Mouse (Mus musculus) regulatory T cell (primary cell): ENCODE measurements around the gene Rps9.
"Not testable (repeated sequence)": the region's sequence is repeated elsewhere in the genome, so short reads cannot be mapped to it uniquely, and the experiment has no call there.

Source experiments
- in situ Hi-C: fragments of 300-600 bp; cut with MboI, MseI; formaldehyde crosslinking; loops from one replicate; pipeline ENCODE4 v1.15.1; 2025; ENCODE audit warnings: high pct_unique_total_duplicates

The Rps9 gene

DNA sequence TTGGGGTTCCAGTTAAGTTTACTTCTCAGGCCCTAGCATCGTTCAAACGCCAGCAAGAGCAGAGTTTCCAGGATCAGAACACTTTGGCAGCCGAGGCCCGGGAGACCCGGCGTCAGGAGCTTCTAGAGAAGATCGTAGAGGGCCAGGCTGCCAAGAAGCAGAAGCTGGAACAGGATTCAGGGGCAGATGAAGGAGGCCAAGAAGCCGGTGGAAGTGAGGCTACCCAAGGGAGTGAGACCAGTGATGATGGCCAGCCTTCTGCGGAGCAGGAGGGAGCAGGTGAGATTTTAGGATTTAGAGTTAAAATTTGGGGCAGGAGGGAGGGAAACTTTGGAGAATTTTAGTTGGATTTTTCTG, 8.9 kb upstream of the Rps9 start:
- in situ Hi-C loops = not testable (repeated sequence)

DNA sequence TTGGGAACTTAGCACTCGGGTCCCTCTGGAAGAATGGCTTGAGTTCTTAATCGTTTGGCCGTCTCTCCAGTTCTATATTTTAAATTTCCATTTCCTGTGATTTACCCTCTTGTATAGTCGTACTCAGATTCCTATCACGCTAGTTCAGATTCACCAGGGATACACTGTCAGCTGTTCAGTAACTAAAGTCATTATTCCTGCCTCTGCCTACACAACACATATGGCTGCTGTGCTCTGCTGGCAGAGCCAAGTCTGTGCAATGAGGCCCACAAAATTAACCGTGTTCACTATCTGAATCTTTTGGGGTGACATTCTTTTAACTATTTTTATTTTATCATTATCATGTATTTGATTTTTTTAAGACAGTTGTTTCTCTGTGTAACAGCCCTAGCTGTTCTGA, 5.3 kb upstream of the Rps9 start:
- in situ Hi-C loops = no loop called here

DNA sequence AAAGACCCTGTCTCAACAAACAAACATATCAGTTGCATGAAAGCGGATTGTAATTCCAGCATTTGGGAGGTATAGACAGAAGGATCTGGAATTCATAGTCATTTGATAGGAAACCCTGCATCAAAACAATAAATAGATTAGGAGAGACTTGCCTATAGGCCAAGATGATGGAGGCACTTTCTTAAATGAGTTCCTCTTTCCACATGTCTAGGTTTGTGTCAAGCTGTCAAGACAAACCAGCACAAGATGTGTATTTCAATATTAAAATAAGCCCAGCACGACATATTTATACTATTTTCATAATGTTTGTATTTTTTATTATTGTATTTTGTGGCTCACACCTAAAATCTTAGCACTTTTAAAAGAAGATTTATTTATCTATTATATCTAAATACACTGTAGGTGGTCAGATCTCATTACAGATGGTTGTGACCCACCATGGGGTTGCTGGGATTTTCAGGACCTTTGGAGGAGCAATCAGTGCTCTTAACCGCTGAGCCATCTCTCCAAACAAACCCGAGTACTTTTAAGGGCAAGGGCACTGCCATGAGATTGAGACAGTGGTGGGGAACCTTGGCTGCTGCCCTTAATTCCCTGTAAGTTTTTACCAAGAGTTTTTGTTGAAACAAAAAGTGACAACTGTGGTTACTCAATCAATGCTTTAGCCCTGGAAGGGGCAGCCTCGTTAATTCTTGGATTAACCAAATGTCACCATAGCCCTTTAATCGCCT, 480 bp upstream of the Rps9 start:
- in situ Hi-C loops = loop anchor here (5.0 to 10.0 kb wide), 2 partner anchors 71 to 441 kb away; no protein-coding TSS in a partner anchor

DNA sequence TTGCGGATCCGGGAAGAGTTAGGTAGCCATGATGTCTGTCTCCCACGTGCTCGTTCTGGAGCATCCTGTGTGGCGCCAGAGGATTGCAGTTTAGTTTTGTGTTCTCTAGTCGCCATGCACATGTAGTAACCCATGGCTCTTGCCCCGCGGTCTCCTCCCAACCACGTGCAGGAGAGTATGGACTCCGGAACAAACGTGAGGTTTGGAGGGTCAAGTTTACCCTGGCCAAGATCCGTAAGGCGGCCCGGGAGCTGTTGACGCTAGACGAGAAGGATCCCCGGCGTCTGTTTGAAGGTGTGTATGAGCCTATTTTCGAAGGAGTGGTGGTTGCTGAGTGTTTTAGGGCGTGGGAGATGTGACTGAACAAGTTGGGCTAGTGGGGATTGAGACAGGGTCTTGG, 682 bp downstream of the Rps9 start:
- in situ Hi-C loops = loop anchor here (5.0 to 10.0 kb wide), 2 partner anchors 72 to 440 kb away; no protein-coding TSS in a partner anchor

DNA sequence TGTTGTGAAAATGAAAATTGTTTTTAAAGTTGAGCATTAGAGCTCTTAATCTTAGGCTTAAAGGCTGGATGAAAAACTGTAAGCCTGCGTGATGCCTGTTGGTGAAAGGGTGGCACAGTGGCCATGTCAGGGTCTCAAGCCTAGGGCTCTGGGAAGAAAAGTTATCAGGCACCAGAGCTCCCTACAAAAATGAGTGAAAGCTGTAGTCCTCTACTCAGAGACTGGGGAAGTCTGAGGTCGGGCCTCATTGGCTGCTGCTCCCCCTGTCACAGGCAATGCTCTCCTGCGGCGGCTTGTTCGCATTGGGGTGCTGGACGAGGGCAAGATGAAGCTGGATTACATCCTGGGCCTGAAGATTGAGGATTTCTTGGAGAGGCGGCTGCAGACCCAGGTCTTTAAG, 1.7 kb downstream of the Rps9 start:
- in situ Hi-C loops = loop anchor here (10.0 kb wide), 1 partner anchor 439 kb away; no protein-coding TSS in a partner anchor

DNA sequence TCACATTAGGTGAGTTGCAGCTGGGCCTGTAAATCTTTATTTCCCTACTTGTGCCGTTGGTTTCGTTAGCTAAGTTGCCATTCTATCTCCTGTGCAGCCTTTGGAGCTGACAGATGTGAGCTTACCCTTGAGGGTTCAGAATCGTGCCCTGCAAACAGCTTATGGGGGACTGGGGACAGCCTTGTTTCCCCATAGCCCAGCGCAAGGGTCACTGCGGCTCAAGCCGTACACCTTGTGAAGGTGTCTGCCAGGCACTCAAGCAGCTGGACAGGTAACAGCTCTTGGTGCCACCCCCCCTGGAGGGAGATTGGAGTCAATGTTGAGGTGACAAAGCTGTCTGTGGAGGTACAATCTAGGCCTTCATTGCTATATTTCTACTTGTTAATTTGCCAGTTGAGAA, 2.1 kb downstream of the Rps9 start:
- in situ Hi-C loops = loop anchor here (10.0 kb wide), 1 partner anchor 439 kb away; no protein-coding TSS in a partner anchor

DNA sequence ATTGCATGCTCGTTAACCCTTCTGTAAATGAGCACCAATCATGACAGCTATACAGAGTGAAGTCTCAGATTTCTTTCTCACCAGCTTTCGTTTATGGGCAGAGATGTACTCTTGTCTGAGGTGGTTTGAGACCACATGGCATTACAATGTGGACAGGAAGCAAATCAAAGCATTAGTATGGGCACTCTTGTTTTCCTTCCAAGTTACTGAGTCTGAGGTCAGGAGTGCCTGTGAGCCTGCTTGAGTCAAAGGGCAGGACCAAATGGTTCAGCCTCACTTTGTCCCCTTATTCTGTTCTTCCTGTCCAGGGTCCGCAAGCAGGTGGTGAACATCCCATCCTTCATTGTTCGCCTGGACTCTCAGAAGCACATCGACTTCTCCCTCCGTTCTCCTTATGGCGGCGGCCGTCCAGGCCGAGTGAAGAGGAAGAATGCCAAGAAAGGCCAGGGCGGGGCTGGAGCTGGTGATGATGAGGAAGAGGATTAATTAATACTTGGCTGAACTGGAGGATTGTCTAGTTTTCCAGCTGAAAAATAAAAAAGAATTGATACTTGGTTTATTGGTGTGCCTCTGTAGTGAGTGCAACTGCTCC, 2.6 kb downstream of the Rps9 start:
- in situ Hi-C loops = loop anchor here (10.0 kb wide), 1 partner anchor 438 kb away; no protein-coding TSS in a partner anchor

DNA sequence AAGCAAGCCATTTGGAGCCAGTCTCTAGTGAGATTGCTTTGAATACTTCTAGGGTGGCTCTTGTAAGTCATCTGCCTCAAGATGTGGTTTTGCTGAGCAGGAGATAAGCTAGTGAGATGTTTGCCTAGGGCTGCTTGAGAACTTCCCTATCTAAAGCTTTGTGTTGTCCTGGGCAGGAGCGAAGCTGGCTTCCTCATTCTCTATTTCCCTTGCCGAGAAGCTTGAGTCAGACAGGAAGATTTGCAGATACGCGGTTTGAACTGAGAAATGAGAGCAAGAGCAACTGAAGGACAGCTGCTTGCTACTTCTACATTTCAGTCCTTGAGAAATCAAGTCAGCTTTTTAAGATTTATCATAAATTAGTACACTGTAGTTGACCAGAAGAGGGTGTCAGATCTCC, 3.2 kb downstream of the Rps9 start:
- in situ Hi-C loops = loop anchor here (10.0 kb wide), 1 partner anchor 438 kb away; no protein-coding TSS in a partner anchor

DNA sequence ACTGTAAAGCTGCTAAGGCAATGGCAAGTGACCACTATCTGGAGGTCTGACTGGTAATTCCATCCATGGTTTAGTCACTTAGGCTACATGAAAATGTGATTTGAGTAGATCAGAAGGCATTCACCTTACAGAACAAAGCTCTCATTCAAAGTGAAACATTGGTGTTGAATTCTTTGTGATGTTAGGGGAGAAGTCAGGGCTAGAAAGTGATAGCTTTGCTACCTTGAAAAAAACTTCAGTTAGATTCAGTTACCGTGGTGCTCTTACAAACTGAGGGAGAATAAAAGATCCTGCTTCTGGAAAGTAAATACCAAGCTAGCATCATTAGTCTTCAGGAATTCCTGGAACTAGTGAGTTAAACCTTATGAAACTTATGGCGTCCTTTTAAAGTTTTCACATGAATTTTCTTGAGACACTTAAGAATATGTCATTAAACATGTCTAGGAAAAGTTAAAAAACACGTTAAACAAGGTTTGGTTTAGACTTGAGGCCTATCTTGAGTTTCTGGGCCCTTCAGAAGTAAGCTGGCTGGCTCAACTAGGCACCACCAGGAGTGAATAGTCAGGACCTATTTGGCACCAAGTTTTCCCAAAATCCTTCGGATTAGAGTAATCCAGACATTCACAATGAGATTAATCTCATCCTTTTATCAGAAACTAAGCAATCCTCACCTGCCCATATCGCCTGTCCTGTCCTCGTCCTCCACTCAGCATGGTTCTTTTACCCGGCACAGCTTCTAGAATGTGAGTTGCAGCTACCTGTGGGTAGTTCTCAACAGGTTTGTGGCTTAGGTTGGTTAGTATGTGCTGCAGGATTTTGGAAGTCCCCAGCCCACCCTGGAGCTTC, 4.0 kb downstream of the Rps9 start:
- in situ Hi-C loops = loop anchor here (10.0 kb wide), 1 partner anchor 437 kb away; no protein-coding TSS in a partner anchor

DNA sequence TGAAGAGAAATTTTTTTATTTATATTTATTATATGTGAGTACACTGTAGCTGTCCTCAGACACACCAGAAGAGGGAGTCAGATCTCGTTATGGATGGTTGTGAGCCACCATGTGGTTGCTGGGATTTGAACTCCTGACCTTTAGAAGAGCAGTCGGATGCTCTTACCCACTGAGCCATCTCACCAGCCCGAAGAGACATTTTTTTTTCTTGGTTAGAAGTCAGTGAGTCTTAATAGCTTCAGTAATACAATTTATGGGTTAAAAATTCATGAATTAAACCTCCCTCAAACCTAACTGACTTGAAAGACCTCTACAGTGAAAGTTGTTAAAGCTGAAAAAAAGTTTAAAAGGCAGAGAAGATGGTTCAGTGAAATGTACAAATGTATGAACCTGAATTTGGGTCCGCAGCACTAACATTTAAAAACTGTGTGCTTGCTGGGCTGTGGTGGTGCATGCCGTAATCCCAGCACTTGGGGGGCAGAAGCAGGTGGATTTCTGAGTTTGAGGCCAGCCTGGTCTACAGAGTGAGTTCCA, 4.7 kb downstream of the Rps9 start:
- in situ Hi-C loops = loop anchor here (10.0 kb wide), 1 partner anchor 436 kb away; no protein-coding TSS in a partner anchor

DNA sequence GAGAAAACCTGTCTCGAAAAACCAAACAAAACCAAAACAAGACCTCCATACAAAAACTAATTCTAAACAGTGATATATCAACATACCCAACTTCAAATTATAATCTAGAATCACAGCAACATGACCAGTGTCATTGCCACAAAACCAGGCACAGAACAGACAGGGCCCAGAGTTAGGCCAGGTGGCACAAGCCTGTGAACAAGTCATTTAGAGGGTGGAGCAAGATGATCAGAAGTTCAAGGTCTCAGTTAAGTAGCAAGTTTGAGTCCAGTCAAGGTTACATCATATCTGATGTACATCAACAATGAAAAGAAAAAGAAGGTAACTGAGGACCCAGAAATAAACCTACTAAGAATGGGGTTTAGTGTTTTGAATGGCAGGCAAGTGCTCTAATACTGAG, 5.2 kb downstream of the Rps9 start:
- in situ Hi-C loops = loop anchor here (10.0 kb wide), 1 partner anchor 436 kb away; no protein-coding TSS in a partner anchor

DNA sequence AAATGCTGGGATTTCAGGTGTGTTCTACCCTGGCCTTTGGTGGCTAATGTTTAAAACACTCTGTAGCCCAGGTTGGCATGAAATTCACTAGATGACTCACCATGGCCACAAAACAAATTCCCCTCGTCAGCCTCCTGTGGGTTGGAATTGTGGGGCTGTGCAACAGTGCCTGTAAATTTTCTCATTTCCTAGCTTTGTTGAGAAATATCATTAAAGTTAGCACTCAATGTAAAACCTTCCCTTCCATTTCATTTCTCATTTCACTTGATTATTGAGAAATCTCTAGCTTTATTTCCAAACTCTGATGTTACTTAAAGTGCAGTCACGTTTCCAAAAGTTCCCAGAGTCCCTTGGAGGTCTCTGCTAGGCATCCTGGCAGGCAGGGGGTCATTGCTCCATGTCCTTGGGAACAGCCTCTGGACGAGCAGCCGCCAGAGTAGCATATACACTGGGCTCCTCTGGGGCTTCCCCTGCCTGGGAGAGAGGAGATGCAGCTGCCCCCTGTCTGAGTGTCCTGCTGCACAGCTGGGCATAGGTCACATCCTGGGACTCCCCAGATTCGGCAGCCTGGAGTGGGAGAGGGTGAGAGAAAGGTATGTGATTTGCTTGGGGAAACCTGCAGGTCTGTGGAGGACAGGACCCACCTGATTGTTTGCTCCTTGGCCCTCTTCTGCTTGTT, 8.6 kb downstream of the Rps9 start:
- in situ Hi-C loops = loop anchor here (10.0 kb wide), 2 partner anchors 112 to 182 kb away; partner anchors contain the start of genes Gm14548 and Gm15448

DNA sequence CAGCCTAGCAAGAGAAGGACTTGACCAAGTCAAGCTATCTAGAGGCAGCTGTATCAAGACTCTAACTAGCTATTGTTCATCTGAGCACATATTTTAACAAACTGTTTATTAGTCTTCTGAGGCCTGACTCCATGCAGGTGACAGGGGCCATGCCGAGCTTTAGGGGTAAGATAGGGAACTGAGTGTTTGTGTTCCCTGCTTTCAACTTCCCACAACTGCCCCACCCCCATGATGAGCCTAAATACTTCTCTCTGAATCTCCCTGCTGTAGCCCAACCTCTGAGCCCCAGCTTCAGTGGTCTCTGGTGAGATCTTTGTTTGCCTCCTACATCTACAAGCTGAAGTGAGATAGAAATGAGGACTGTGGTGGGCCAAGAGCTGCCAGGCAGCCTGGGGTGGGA, 11.5 kb downstream of the Rps9 start:
- in situ Hi-C loops = loop anchor here (10.0 kb wide), 2 partner anchors 110 to 180 kb away; partner anchors contain the start of genes Gm14548 and Gm15448

DNA sequence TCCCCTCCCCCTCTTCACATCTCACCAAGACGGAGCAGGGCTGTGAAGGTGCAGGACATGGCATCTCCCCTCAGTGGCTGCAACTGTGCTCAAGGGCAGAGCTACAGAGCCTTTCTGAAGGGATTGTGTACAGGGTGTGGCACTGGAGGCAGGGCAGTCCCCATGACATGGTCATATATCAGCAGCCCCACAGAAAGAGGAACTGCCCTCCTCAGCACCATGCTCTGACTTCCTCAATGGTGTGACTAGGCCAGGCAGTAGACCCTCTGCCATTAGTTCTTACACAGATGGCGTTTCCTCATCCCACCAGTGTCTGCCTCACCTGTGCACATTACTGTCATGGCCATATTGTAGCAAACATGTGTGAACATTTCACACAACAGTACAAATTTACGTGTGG, 16.5 kb downstream of the Rps9 start, which contains the start of gene Pirb:
Pirb (minus strand) TSS at position 124 of the 400 bp plus-strand sequence.
- in situ Hi-C loops = loop anchor here (10.0 kb wide), 1 partner anchor 205 kb away; no protein-coding TSS in a partner anchor

DNA sequence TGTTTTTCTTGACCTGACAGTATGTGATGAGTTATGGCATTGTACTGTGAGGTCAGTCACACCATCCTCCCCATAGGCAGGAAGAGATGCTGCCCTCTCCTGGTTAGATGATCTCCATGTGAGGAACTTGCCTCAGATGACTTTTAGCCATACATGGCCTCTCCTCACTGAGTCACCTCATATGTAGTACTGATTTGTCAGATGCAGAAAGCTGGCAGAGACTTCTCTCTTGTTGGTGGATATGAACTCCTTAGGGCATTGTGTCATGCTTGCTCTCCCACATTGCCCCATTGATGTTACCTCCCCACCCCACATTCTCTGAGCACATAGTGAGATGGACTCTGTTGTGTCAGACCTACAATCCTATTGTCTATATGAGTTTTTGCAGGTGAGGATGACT, 21.7 kb downstream of the Rps9 start:
- in situ Hi-C loops = loop anchor here (10.0 kb wide), 1 partner anchor 211 kb away; no protein-coding TSS in a partner anchor

DNA sequence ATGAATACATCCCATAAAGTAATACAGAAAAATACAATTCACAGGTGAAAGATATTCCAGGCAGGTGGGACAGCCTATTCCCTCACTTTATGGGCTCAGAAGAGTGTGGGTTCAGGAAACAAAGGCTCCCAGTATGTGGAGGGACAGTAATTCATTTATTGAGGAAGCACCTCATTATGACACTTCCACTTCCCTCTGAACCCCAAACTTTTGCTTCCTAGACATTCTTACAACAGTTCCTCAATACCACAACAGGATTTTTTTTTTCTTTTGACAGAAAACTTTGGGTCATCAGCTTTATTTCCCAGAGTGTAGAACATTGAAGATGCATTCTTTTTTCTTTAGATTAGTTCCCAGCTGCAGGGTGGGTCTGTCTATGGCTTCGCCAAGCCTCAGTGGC, 28.9 kb downstream of the Rps9 start:
- in situ Hi-C loops = not testable (repeated sequence)
